Mouse (Mus musculus) left cerebral cortex, postnatal 14 days (tissue): ENCODE data around the gene Macrod2. TPM values are rescaled to one million over a fixed set of nuclear protein-coding genes. Genes with fewer than 3 reads are reported as not detected.

ENCODE experiments used
- DNase-seq, 2 experiments: peaks; one replicate each; pipeline ENCODE4 v3.0.0; 2021 to 2022; ENCODE audit warnings: low spot score in 2 of 2, mixed read lengths in 1 of 2
- intact Hi-C: fragments of 180-260 bp; cut with DNase I; formaldehyde crosslinking; loops from one replicate; pipeline ENCODE4 v1.15.1; 2025
- total RNA-seq, 2 experiments: library from RNA; stranded (reverse); gene quantifications; 2 replicates each; pipeline ENCODE4 v1.2.3; 2021

Macrod2 gene
- total RNA-seq, 2 experiments from 2014 or later = 52.7 to 55.7 TPM

DNA sequence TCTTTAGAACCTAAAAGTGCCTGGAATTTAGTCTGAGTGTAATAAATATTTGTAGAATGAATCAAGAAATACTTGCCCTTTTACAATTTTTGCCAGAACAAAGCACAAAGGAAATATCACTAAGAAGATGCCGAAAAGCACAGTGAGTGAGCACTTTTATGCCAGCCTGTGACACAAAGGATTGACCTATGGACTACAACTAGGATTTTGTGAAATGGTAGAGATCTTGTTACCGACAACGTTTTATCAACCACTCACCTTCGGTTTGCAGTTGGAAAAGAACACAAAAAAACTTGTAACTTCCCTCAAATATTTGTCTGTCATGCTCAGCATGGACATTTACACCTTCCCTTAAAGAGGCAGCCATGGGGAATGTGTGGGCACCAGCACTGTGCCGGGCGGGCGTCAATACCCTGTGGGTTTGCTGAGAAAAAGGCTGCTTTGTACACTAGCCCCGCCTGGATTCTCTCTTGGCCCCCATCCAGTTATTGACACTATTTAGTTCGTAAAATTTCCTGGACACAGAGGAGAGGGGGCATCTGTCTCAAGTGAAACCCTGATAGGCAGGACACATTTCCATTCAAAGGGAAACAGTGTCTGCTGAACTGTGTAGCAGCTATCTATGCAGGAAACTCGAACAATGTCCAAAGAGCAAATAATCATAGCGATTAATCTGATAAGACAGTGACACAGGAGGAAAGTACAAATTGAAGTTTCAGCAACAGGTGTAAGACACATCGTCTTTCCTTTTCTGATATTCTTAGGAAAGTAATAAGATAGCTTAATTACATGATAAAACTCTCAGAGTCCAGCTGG, 368.2 kb downstream of the Macrod2 start:
- intact Hi-C loops = no loop called here
- no peak for DNase-seq

DNA sequence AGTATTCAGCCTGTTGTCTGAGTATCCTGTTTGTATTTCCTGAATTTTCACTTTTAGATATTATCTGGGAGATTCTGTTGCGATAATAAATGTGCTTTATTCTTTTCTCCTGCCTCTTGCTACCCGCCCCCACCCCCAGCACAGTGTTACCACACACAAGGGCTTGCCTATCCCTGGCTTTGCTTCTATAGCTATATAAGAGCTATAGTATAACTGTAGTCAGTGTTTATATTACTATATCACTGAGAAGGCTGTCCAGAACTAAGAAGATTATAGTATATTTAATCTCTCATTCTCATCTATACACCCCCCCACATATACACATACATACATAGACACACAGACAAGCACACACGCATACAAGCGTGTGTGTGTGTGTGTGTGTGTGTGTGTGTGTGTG, 374.4 kb downstream of the Macrod2 start:
- no peak for DNase-seq
- intact Hi-C loops = no loop called here

GRCm38 (mm10) chr2:140772825-140773224, 377.7 kb downstream of the Macrod2 start:
- DNase-seq = no peak
- intact Hi-C loops = no loop called here

DNA sequence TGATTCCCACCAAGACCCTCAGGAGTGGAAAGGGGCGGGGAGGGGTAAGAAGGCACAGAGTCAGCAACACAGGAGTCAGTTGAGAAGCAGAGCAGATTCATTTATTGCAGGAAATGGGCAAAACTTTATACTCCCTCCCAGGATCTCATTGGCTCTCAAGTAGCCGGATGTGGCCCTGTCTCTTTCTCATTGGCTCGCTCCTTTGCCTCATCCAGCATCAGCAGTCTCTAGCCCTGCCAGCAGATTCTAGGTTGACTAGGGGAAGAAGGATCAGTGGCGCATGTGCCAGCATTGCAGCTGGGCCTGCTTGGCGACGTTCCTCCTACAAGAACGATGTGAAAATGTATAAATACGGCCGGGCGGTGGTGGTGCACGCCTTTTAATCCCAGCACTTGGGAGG, 378.3 kb downstream of the Macrod2 start:
- intact Hi-C loops = no loop called here

DNA sequence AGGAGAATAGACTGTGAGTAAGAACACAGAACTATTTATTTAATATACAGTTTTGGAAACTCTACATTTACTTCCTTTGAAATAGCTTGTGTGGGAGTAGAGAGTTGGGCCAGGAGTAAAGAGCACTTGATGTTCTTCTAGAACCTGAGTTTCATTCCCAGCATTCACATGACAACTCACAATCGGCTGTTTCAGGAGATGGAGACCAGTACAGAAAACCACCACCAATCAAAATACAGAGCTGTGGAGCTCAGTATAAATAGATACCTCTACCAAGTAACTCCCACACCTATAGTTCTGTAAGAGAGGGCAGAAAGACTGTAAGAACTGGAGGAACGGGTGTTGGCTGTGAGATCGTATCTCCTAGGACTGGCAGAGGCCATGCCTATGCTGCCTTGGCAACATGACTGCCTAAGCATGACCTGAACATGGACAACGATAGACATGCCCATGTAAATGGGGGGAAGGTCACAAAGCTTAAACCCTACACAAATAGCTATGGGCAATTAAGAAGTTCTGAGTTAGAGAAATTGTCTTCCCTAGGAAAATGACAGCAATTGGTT, 379.8 kb downstream of the Macrod2 start:
- peak in 1 of 2 experiments; percentile 26 for DNase-seq
- intact Hi-C loops = no loop called here

More for the DNA sequence above, 378.3 kb downstream of the Macrod2 start:
- DNase-seq = no peak

DNA sequence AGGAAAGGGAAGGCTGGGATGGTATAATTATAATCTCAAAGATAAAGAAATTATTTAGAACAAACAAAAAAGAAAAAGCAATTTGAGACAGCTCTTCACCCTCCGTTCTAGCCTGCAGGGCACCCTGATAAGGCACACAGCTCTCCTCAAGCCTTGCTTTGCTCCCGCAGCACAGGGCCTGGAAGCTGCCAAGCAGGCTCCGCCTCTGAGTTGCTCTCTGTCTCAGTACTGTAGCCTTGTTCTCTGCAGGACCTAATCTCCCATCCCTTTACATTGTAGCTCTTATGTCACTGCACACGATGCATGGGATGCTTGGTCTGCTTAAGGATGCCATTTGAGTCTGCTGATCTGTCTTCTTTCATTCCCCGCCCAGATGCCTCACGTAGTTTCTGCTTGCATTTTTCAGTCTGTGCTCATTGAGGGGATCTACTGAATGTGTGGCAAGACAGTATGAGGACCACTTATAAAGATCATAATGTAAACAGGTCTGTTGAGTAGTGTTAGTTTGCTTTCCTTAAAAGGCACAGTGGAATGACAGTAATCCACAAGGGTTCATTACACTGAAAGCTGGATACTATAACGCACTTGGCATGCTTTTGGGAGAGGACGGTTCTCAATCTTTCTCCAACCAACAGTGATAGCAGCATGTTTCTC, 380.5 kb downstream of the Macrod2 start:
- DNase-seq = no peak
- intact Hi-C loops = no loop called here

DNA sequence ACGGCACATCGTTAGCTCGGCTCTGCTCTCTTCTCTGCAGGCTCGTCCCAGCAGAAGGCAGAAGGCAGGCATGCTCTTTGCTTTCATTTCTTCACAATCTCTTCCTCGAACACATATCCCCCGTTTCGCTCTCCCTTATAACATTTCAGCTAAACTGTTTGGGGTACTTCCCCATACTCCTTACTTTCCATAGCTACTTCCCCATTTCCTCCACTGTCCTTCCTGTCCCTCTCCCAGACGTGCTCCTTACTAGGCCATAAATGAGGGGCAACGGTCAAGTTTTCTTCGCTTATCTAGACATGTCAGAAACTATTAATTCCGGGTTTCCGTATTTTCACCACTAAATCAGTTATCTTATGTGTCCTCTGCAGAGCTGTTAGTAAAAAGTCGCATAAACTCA, 383.1 kb downstream of the Macrod2 start:
- intact Hi-C loops = no loop called here
- no peak for DNase-seq

DNA sequence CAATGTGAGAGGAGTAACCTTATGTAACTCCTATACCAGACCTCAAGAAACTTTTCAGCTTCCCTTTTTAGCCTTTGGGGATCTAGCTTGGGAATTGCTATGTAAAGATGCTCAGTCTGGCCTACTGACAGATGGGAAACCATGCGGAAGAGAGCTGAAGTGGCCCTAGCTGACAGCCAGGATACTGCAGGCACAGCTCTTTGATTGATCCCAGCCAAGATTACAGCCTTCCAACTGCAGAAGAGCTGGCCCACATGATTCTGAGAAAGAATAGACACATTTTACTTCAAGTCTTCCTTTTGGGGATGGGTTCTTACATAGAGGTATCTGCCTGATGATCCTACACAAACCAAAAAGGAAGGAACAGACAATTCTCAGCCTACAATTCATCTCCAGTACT, 387.9 kb downstream of the Macrod2 start:
- intact Hi-C loops = no loop called here
- peak in 1 of 2 experiments; percentile 30 for DNase-seq

DNA sequence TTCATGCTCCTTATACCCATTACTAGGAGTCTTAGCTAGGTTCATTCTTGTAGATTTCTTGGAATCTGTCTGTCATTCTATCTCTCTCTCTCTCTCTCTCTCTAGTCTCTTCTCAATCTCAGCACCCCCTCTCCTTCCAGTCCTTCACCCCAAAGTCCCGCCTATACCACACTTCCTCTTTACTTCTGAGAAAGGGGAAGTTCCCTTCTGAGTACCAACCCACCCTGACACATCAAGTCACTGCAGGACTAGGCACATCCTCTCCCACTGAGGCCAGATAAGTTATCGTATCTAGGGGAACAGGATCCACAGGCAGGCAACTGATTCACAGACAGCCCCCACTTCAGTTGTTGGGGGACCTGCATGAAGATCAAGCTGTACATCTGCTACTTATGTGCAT, 389.5 kb downstream of the Macrod2 start:
- DNase-seq = no peak
- intact Hi-C loops = no loop called here

DNA sequence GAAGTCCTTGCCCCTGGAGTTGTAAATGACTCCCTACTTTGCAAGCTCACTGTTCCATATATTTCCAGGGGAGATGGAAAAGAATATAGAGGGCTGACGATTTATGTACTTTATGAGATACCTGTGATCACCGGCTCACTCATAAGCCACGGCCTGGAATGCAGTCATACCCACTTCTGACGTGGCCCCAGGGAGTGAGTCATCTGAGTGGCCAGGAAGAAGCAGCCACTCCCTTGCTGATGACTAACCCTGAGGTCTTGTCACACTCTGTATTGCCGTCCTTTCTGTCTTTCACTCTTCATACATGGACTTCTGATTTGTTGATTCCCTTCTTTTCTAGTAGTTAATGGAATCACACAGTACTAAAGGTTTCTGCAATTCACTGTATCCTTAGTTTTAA, 395.3 kb downstream of the Macrod2 start:
- no peak for DNase-seq
- intact Hi-C loops = no loop called here

- intact Hi-C loops = no loop called here
- no peak for DNase-seq
Measured at GRCm38 (mm10) chr2:140793886-140794608, 398.9 kb downstream of the Macrod2 start.

DNA sequence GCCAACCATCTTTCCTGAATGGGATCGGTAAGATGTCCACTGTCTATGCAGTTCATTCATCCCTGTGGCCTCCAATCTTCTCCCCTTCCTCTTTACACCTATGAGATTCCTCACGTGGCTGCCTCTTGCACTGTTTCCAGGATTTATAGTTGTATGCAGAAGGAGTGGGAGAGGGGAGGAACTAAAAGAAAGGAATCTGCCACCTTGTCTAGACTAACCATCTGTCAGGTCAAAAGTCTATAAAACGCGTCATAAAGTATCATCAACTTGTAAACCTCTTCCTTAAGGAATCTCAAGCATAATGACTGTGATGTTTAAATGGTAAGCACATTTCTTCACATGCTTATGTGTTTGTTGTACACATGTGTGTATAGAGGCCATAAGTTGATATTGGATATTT, 416.6 kb downstream of the Macrod2 start:
- DNase-seq = no peak
- intact Hi-C loops = no loop called here

- intact Hi-C loops = no loop called here
- DNase-seq = no peak
Measured at GRCm38 (mm10) chr2:140819391-140820120, 424.4 kb downstream of the Macrod2 start.

- DNase-seq = no peak
- intact Hi-C loops = no loop called here
Measured at GRCm38 (mm10) chr2:140822378-140822777, 427.3 kb downstream of the Macrod2 start.

DNA sequence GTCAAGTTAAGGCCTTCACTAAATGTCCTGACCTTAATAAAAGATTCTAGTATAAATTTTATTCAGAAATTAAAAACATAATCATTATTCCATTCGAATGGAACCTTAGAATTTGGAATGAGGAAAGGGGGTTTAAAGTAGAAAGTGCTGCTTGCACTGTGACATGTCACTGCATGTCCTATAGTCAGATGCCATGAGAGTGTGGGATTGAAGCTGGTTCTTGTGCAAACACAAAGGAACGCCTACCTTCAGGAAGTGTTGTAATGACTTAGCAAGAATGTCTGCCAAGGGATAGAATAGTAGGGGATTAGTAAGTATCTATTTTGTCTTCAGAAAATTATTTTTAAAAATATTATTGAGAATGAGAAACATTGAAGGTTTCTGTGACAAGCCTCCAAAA, 431.1 kb downstream of the Macrod2 start:
- DNase-seq = no peak
- intact Hi-C loops = no loop called here

- DNase-seq = no peak
- intact Hi-C loops = no loop called here
Measured at GRCm38 (mm10) chr2:140828859-140829258, 433.8 kb downstream of the Macrod2 start.

GRCm38 (mm10) chr2:140830086-140830485, 435.0 kb downstream of the Macrod2 start:
- intact Hi-C loops = no loop called here
- DNase-seq = no peak

- no peak for DNase-seq
- intact Hi-C loops = no loop called here
Measured at GRCm38 (mm10) chr2:140839371-140839770, 444.3 kb downstream of the Macrod2 start.

GRCm38 (mm10) chr2:140839880-140840279, 444.8 kb downstream of the Macrod2 start:
- DNase-seq = peak; percentile 55 to 71
- intact Hi-C loops = no loop called here
